Mouse (Mus musculus): Measurements from ENCODE around the gene Olfr544. TPM values are rescaled to one million over a fixed set of nuclear protein-coding genes. Genes with fewer than 3 reads are reported as not detected.

The Olfr544 gene
- polyA plus RNA-seq, 1 experiment = not detected

GRCm38 (mm10) chr7:102467566-102467965 lies 20.5 kb downstream of the Olfr544 start:
- Histone ChIP-seq H3K4me3 (replicated peaks; ENCODE audit: control insufficient read depth, low read depth, low read length) (no peak overlapping the region), H3K4me1 (ENCODE audit: control insufficient read depth, insufficient read depth, low read length) (no peaks in the 10 kb centered on the region), H3K27ac (ENCODE audit: control insufficient read depth, insufficient read depth, low read depth, low read length, poor library complexity) (no peak overlapping the region)
- TF ChIP-seq CTCF (IDR thresholded peaks at IDR 0.05; ENCODE audit: control insufficient read depth, insufficient read depth, low read length) (no peak), POLR2A (IDR thresholded peaks at IDR 0.05; ENCODE audit: borderline replicate concordance, control insufficient read depth, low read depth, low read length) (no peak)
- 91% methylated on average over 8 of the region's 8 CpGs for WGBS

DNA sequence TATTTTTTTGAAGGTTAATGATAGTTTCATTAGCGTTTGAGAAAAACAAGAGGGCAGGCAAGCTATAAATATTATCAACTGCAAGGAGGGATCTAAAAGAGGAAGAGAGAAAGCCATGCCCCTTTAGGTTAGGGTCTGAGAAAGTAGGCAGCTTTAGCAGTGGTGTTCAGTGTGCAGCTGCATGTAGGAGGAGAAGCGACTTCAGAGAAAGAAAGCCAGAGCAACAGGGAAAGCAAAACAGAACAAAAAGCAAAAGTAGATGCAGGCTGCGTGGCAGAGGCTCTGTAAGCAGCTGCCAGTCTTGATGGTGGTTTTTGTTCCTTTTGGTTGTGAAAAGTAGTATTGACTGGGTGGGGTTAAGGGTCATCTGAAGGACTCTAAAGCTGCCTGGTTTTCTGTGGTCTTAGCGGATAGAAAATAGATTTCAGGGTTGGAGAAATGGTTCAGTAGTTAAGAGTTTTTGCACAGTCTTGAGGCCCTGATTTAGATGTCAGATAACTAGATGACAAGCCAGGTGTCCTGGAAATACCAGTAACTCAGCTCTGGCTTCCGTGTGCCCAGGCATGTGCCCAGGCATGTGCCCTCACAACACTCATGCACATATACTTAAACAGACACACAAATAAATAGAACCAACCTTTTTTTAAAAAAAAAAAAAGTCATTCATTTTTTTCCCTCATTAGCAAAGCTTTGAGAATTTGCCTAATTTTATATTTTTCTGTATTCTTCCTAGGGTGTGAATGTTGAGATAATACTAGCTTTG lies 29.3 kb downstream of the Olfr544 start:
- TF ChIP-seq CTCF (IDR thresholded peaks at IDR 0.05; ENCODE audit: control insufficient read depth, insufficient read depth, low read length) = no peak
- TF ChIP-seq POLR2A (IDR thresholded peaks at IDR 0.05; ENCODE audit: borderline replicate concordance, control insufficient read depth, low read depth, low read length) = no peak
- H3K4me3 ChIP-seq (replicated peaks; ENCODE audit: control insufficient read depth, low read depth, low read length) = no peak overlapping the region
- H3K27ac ChIP-seq (ENCODE audit: control insufficient read depth, insufficient read depth, low read depth, low read length, poor library complexity) = no peak overlapping the region
- no peaks in the 10 kb centered on the region for H3K4me1 ChIP-seq (ENCODE audit: control insufficient read depth, insufficient read depth, low read length)
- WGBS = 74% methylated on average over 5 of the region's 5 CpGs

GRCm38 (mm10) chr7:102446438-102446837 lies 41.7 kb downstream of the Olfr544 start:
- no peak overlapping the region for H3K4me3 ChIP-seq (replicated peaks; ENCODE audit: control insufficient read depth, low read depth, low read length)
- H3K27ac ChIP-seq (ENCODE audit: control insufficient read depth, insufficient read depth, low read depth, low read length, poor library complexity) = no peak overlapping the region
- no peaks in the 10 kb centered on the region; the same call in 1 of the 2 replicates for H3K4me1 ChIP-seq (ENCODE audit: control insufficient read depth, insufficient read depth, low read length)
- WGBS = 94% methylated on average over 9 of the region's 9 CpGs
- TF ChIP-seq CTCF (IDR thresholded peaks at IDR 0.05; ENCODE audit: control insufficient read depth, insufficient read depth, low read length) (no peak), POLR2A (IDR thresholded peaks at IDR 0.05; ENCODE audit: borderline replicate concordance, control insufficient read depth, low read depth, low read length) (no peak)

GRCm38 (mm10) chr7:102444301-102444700 lies 43.8 kb downstream of the Olfr544 start:
- Histone ChIP-seq H3K27ac (ENCODE audit: control insufficient read depth, insufficient read depth, low read depth, low read length, poor library complexity) (no peak overlapping the region), H3K4me1 (ENCODE audit: control insufficient read depth, insufficient read depth, low read length) (no peaks in the 10 kb centered on the region; the same call in 1 of the 2 replicates), H3K4me3 (replicated peaks; ENCODE audit: control insufficient read depth, low read depth, low read length) (peak overlapping the region; percentile 51)
- TF ChIP-seq CTCF (IDR thresholded peaks at IDR 0.05; ENCODE audit: control insufficient read depth, insufficient read depth, low read length) (no peak), POLR2A (IDR thresholded peaks at IDR 0.05; ENCODE audit: borderline replicate concordance, control insufficient read depth, low read depth, low read length) (no peak)
- 62% methylated on average over 2 of the region's 2 CpGs for WGBS

GRCm38 (mm10) chr7:102442432-102442831 lies 45.7 kb downstream of the Olfr544 start:
- no peak for TF ChIP-seq POLR2A (IDR thresholded peaks at IDR 0.05; ENCODE audit: borderline replicate concordance, control insufficient read depth, low read depth, low read length)
- TF ChIP-seq CTCF (IDR thresholded peaks at IDR 0.05; ENCODE audit: control insufficient read depth, insufficient read depth, low read length) = no peak
- H3K4me1 ChIP-seq (ENCODE audit: control insufficient read depth, insufficient read depth, low read length) = no peaks in the 10 kb centered on the region; the same call in 1 of the 2 replicates
- WGBS = 0% methylated on average over 4 of the region's 4 CpGs
- H3K4me3 ChIP-seq (replicated peaks; ENCODE audit: control insufficient read depth, low read depth, low read length) = peak overlapping the region; percentile 86
- no peak overlapping the region for H3K27ac ChIP-seq (ENCODE audit: control insufficient read depth, insufficient read depth, low read depth, low read length, poor library complexity)

DNA sequence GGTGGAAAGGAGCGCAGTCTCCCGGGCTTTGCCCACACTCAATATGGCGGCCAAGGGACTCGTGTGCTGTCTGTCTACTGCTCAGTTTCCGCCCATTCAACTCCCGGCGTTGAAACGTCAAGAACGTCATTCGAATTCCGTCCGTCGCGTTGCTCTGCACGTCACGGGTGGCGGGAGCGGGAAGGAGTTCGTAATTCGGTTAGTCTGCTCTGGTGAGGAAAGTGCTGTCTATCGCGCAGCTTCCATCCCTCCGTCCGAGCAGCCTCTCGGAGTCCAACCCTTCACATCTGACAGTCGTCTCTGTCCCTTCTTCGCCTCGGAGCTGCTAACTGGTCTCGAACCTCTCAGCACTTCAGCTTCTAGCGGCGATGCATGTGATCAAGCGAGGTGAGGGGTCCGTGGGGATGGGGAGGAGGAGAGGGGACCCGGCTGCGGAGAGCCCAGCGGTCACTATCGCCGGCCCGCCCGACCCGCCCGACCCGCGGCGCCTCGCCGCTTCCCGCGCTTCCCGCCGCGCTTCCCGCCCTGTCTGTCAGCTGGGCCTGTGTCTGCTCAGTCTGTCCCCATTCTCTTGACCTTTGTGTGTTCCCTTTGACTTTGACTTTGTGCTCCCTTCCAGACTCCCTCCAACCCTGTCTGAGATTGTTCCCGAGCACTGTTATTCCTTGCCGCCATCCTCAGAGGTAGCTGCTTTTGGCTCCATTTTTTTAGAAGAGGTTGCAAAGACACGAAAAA lies 46.3 kb downstream of the Olfr544 start, which contains the start of gene Rrm1:
TSS of gene Rrm1 (plus strand) at position 39 of the 735 bp plus-strand sequence.
- WGBS = under 1% methylated on average over 54 of the region's 56 CpGs
- TF ChIP-seq CTCF (IDR thresholded peaks at IDR 0.05; ENCODE audit: control insufficient read depth, insufficient read depth, low read length) (0 out of 2 replicates have a peak, but pooled peaks have one; percentile 1), POLR2A (IDR thresholded peaks at IDR 0.05; ENCODE audit: borderline replicate concordance, control insufficient read depth, low read depth, low read length) (peak; percentile 89; the same call in 1 of the 2 replicates)
- H3K4me3 ChIP-seq (replicated peaks; ENCODE audit: control insufficient read depth, low read depth, low read length) = peak within 1 kb of the TSS; percentile 86
- H3K4me1 ChIP-seq (ENCODE audit: control insufficient read depth, insufficient read depth, low read length) = no peaks in the 10 kb centered on the region; the same call in 1 of the 2 replicates
- peak within 1 kb of the TSS; percentile 49 for H3K27ac ChIP-seq (ENCODE audit: control insufficient read depth, insufficient read depth, low read depth, low read length, poor library complexity)

GRCm38 (mm10) chr7:102440822-102441656 lies 47.1 kb downstream of the Olfr544 start:
- Histone ChIP-seq H3K4me3 (replicated peaks; ENCODE audit: control insufficient read depth, low read depth, low read length) (peak overlapping the region; percentile 86), H3K27ac (ENCODE audit: control insufficient read depth, insufficient read depth, low read depth, low read length, poor library complexity) (no peak overlapping the region), H3K4me1 (ENCODE audit: control insufficient read depth, insufficient read depth, low read length) (no peaks in the 10 kb centered on the region; the same call in 1 of the 2 replicates)
- WGBS = 52% methylated on average over 15 of the region's 15 CpGs
- TF ChIP-seq CTCF (IDR thresholded peaks at IDR 0.05; ENCODE audit: control insufficient read depth, insufficient read depth, low read length) (no peak), POLR2A (IDR thresholded peaks at IDR 0.05; ENCODE audit: borderline replicate concordance, control insufficient read depth, low read depth, low read length) (no peak)

Data from bone marrow, adult 2 months (tissue).